Mouse (Mus musculus) MN1 (cell line): ENCODE data around the gene Cfap20.

Source experiments
- DNase-seq: peaks from one replicate; pipeline ENCODE4 v3.0.0-alpha.2; 2016; ENCODE audit warnings: low spot score

Cfap20 gene

DNA sequence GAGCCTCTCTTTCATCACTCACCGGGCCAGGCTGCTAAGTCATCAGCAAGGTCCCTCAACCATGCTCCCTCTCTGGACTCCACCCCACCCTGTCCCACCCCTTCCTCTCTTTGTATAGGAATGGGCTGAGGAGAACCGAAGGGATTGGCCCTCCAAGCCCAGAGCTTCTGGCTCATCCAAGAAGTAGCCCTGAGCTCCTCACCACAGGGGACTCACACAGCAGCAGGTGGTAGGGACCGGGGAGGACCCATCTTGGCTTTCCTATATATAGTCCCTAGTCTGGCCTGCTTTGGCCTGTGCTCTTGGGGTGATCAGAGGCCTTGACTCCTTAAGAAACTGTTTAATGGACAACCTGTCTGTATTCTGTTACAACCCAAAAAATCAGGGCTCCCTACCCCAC is 60.2 kb downstream of the Cfap20 start:
- DNase-seq, result no peak

DNA sequence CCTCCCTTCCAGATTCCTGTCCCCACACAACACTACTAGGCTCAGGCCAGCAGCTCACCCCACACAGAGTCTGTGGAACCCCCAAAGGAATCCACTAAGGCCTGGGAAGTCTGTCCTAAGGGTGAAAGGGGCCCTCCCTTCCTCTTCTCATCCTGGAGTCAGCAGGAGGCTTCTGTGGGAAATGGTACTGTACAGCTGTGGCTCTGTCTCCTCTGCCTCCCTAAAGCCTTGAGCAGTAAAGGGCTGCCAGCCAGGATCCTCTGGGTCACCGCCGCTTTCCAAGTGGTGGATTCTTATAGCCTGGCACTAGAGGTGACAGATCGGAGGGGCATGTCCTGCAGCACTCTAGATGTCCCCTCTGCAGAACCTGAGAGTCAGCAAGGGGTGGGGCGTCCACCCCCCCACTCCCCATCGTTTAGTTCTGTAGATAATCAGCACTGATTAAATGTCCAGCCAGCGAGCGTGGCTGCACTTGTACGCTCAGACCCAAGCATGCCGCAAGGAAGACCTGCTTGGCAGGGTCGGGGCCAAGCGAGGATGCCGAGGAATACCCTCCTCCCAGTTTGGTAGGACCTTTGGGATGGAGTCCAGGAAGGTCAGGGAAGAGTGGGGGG is 61.2 kb downstream of the Cfap20 start:
- no peak for DNase-seq
